Mouse (Mus musculus) ES-Bruce4 (cell line): ENCODE data around the gene Sec23ip. TPM values are rescaled to one million over a fixed set of nuclear protein-coding genes. Genes with fewer than 3 reads are reported as not detected.

Experiments used
- H3K27ac ChIP-seq: 2 replicates; pipeline ENCODE4 v1.5.1; 2012; ENCODE audit warnings: low read length, inconsistent platforms; ENCODE audit not compliant: insufficient read depth
- H3K27me3 ChIP-seq: 2 replicates; pipeline ENCODE4 v1.6.1; 2012; ENCODE audit warnings: mild to moderate bottlenecking, low read length, inconsistent platforms; ENCODE audit not compliant: control insufficient read depth, poor library complexity, insufficient read depth, severe bottlenecking
- H3K36me3 ChIP-seq: 2 replicates; pipeline ENCODE4 v1.6.1; 2012; ENCODE audit warnings: inconsistent platforms, mild to moderate bottlenecking, low read length, moderate library complexity; ENCODE audit not compliant: control insufficient read depth, poor library complexity, insufficient read depth, severe bottlenecking
- H3K4me1 ChIP-seq: one replicate; pipeline ENCODE4 v1.8.1; 2011; ENCODE audit warnings: low read length; ENCODE audit not compliant: control insufficient read depth, insufficient read depth
- H3K4me3 ChIP-seq: 2 replicates; pipeline ENCODE4 v1.5.1; 2011; ENCODE audit warnings: low read depth, mild to moderate bottlenecking, low read length
- H3K9ac ChIP-seq: 2 replicates; pipeline ENCODE4 v1.6.1; 2012; ENCODE audit warnings: low read depth, mild to moderate bottlenecking, inconsistent platforms; ENCODE audit not compliant: poor library complexity, severe bottlenecking
- H3K9me3 ChIP-seq: replicated peaks from 2 replicates; pipeline ENCODE4 v1.6.1; 2012; ENCODE audit warnings: mild to moderate bottlenecking, low read length, inconsistent platforms; ENCODE audit not compliant: control insufficient read depth, poor library complexity, insufficient read depth, severe bottlenecking
- CTCF ChIP-seq: IDR thresholded peaks from one replicate; pipeline ENCODE4 v1.8.1; 2011; ENCODE audit warnings: low read depth, low read length
- EP300 ChIP-seq: IDR thresholded peaks from 2 replicates; pipeline ENCODE4 v1.6.1; 2011; ENCODE audit warnings: low read depth, low read length; ENCODE audit not compliant: insufficient read depth
- POLR2A ChIP-seq: IDR thresholded peaks from one replicate; pipeline ENCODE4 v1.8.1; 2011; ENCODE audit warnings: low read length; ENCODE audit not compliant: insufficient read depth
- polyA plus RNA-seq: library from polyadenylated mRNA; stranded (reverse); fragments of >200 nt; gene quantifications from 2 replicates; pipeline ENCODE4 v1.2.4, GENCODE M21; 2011; ENCODE audit warnings: low read depth; ENCODE audit not compliant: missing spikeins, insufficient read depth, insufficient read length

Gene Sec23ip
- polyA plus RNA-seq, 1 experiment, result 55.2 TPM

DNA sequence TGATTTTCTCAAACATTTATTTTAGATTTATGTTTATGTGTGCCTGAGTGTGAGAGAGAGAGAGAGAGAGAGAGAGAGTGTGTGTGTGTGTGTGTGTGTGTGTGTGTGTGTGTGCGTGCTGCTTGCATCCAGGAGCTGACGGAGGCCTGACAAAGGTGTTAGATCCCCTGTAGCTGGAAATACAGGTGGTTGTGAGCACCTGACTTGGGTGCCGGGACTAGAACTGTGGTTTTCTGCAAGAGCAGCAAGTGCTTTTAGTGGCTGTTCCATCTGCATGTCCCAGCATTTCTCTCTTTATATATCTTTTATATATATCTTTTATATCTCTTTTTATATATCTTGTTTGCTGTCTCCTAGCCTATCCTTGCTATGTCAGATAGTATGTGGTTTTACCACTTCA is 37.1 kb downstream of the Sec23ip start:
- TF ChIP-seq EP300 (no peak), POLR2A (no peak), CTCF (no peak)
- no peak overlapping the region for H3K27ac ChIP-seq

GRCm38 (mm10) chr7:128790045-128790444 is 45.3 kb downstream of the Sec23ip start:
- TF ChIP-seq POLR2A, result no peak
- TF ChIP-seq EP300, result no peak
- Histone ChIP-seq H3K4me3 (no peak overlapping the region), H3K36me3 (no peaks in the 10 kb centered on the region), H3K4me1 (no peaks in the 10 kb centered on the region), H3K9me3 (no peaks in the 10 kb centered on the region), H3K9ac (no peak overlapping the region), H3K27me3 (no peaks in the 10 kb centered on the region), H3K27ac (no peak overlapping the region)

More for the DNA sequence above, 37.1 kb downstream of the Sec23ip start:
- Histone ChIP-seq H3K36me3 (peaks cover 41% of the 10 kb centered on the region), H3K27me3 (no peaks in the 10 kb centered on the region), H3K4me1 (no peaks in the 10 kb centered on the region), H3K4me3 (no peak overlapping the region), H3K9ac (no peak overlapping the region), H3K9me3 (no peaks in the 10 kb centered on the region)

DNA sequence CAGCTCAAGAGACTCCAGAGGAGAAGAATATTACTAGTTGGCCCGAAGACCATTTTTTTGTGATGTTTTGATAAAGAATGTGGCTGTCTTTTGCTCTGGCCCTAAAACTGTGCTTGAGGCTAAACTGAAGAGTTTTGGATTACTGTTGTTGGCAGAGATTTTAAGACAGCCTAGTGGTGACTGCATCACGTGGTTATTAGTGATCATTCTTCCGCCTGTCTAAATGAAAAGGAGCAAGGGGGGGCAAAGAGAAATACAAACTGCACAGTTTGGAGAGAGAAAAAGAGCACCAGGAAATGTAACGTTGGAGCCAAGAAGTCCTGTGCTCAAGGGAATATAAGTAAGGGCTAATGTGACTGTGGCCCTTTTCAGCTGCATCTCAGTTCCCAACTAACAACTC is 48.7 kb downstream of the Sec23ip start:
- H3K4me1 ChIP-seq, result no peaks in the 10 kb centered on the region
- TF ChIP-seq CTCF (no peak), POLR2A (no peak), EP300 (no peak)
- H3K27me3 ChIP-seq, result no peaks in the 10 kb centered on the region
- H3K9ac ChIP-seq, result no peak overlapping the region
- H3K36me3 ChIP-seq, result no peaks in the 10 kb centered on the region
- H3K9me3 ChIP-seq, result no peaks in the 10 kb centered on the region
- H3K4me3 ChIP-seq, result no peak overlapping the region
- H3K27ac ChIP-seq, result no peak overlapping the region

- Histone ChIP-seq H3K27me3 (no peaks in the 10 kb centered on the region), H3K4me1 (no peaks in the 10 kb centered on the region), H3K27ac (no peak overlapping the region), H3K4me3 (no peak overlapping the region), H3K36me3 (no peaks in the 10 kb centered on the region), H3K9me3 (no peaks in the 10 kb centered on the region), H3K9ac (no peak overlapping the region)
- TF ChIP-seq POLR2A (no peak), EP300 (no peak), CTCF (no peak)
These were observed 80.3 kb downstream of the Sec23ip start for GRCm38 (mm10) chr7:128824986-128825563.

DNA sequence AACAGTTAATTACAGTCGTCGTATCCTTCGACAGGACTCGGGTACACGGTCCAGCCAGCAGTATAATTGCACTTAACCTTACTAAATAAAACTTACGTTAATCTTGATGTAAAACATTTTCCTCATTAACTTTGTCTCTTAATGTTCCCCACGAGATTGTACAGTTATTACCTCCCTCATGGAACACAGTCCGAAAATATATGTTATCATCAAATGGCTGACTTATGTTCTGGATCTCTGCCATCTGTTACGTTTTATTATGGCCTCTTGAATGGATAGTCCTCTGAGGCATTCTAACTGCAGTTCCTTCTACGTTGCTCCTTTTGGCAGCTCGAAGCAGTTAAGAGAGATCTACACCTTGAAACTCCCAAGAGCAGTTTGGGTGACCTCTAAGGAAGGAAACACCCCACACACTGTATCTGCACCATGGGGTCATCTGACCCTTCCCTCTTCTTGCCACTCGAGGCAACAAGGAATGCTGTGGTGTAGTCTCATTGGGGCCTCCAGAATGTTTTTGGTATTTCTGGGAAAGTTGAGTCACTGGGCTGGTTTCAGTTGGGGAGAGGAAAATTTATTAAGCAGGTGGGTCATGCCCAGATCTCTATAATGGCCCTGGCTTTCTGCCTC is 87.8 kb downstream of the Sec23ip start:
- no peaks in the 10 kb centered on the region for H3K36me3 ChIP-seq
- H3K4me3 ChIP-seq, result no peak overlapping the region
- H3K27ac ChIP-seq, result no peak overlapping the region
- TF ChIP-seq POLR2A (no peak), EP300 (no peak), CTCF (no peak)
- no peaks in the 10 kb centered on the region for H3K27me3 ChIP-seq
- no peaks in the 10 kb centered on the region for H3K9me3 ChIP-seq
- H3K4me1 ChIP-seq, result no peaks in the 10 kb centered on the region
- no peak overlapping the region for H3K9ac ChIP-seq

DNA sequence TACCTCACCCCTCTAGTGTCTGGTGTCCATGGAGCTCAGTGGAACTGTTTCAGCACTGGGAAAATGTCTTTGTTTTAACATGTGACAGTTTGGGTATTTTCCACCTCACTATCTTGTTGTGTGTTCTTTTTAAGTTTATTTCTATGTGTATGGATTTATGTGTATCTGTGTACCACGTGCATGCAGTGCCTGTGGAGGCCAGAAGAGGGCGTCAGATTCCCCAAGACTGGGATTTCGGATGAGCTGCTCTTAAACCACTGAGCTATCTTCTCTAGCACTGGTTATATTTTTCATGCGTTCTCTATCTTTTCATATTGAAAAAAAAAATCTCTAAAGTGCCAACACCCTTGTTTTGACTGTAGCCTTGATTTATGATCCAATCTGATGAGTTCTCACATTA is 88.5 kb downstream of the Sec23ip start:
- Histone ChIP-seq H3K4me3 (no peak overlapping the region), H3K27me3 (no peaks in the 10 kb centered on the region), H3K9ac (no peak overlapping the region), H3K36me3 (no peaks in the 10 kb centered on the region), H3K9me3 (no peaks in the 10 kb centered on the region), H3K4me1 (no peaks in the 10 kb centered on the region), H3K27ac (no peak overlapping the region)
- TF ChIP-seq POLR2A (no peak), CTCF (peak; percentile 43), EP300 (no peak)

Other genes starting within 250 kb of the Sec23ip start
- gene Bag3, start 221.3 kb upstream of the Sec23ip start, polyA plus RNA-seq, result 28.4 and 30.2 TPM in 2 replicates
- 36.4 and 40.6 TPM in 2 replicates for gene Inpp5f, start 133.6 kb upstream of the Sec23ip start, polyA plus RNA-seq
- 78.5 and 81.8 TPM in 2 replicates for gene Mcmbp, start 4.4 kb upstream of the Sec23ip start, polyA plus RNA-seq